Mouse (Mus musculus) cerebellum, adult 11-12 months (tissue): ENCODE measurements around the gene Iffo2.

ENCODE experiments used
- DNase-seq: peaks from one replicate; pipeline ENCODE4 v3.0.0; 2022

Gene Iffo2

DNA sequence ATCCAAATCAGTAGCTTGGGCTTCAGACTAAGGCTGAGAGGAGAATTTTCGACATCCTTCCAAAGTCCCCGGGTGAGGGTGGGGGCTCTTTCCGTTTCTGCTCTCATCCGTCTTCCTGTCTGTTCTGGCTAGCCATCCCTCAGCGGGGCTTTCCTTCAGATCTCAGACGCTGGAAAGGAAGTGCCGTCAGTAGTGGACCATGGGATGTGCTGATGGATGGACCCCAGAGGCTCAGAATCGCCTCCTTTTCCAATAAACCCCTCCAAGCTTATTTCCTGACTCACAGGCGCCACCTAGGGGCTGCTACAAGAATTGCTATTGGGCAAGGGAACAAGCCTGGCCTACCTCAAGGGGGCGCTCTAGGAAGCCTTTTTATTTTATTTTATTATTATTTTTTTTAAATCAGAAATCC lies 81.2 kb downstream of the Iffo2 start:
- peak; percentile 71 for DNase-seq

DNA sequence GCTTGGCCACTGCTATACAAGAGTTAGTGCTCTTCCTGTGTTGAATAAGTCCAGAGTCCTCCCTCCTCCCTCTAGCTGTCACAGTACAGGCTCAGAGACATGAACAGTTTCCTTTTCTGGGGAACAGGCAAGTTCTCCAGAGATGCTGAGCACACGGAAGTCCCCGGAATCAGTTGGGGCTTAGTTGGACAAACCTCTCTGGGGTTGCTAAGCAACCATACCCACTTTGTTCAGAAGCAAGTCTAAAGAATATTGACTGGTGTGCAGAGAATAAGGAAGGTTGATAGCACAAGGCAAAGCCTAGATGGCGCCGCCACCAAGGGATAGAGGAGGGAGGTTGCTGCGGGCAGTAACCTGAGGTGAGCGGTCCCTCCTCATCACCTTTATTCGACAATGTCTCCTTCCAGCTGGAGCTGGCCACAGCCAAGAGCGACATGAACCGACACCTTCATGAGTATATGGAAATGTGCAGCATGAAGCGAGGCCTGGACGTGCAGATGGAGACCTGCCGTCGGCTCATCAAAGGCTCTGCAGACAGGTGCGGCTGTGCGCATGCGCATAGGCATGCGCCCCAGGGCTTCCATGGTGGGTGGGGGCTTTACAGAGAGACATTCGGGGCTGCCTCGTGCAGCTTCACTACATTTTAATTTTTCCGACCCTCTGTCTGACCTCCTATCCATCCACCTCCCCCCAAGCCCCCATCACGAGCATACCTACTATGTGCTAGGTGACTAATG lies 84.3 kb downstream of the Iffo2 start:
- no peak for DNase-seq

DNA sequence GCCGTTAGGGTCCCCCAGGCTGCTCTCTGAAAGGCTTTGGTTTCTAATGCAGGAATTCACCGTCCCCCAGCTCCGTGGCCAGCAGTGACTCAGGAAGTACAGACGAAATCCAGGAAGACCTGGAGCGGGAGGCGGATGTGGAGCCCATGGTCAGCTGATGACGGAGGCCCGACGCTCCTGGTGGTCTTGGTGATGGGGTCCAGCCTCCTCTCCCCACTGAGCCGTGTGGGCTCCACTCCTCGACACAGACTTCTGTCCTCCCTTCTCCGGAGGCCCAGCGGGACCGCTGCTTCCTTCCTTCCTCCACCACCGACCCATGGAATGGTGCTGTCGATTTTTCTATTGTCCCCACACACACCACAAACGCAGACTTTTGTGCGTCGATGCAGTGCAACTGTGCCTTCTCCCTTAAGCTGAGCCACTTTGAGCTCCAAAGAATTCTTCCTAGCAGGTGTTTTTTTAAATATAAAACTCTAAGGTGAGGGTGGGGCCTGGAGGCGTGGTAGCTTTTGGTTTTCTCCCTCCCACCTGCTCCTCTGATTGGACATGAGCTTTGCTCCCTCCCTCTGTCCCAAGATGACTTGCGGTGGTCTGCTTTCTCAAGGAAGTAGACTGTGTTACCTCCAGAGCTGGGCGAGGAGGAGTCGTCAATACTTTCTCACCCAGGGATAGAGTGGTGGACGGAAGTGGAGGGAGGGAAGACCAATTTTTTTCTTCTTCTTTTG lies 86.1 kb downstream of the Iffo2 start:
- no peak for DNase-seq

DNA sequence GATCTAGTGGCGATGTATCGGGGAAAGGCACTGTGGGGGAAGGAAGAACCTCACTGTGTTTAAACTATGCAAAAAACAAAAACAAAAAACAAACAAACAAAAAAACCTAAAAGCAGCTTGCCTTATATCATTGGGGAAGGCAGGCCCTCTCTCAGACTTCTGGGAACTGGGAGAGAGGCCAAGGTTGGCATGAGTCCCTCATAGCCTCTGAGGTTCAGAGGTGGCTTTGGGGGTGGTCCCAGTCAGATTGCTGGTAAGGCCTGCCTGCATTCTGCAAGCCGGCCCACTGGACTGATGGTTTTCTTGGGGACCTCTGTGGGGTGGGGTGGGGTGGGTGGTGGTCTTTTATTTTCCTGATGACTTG lies 86.6 kb downstream of the Iffo2 start:
- no peak for DNase-seq

DNA sequence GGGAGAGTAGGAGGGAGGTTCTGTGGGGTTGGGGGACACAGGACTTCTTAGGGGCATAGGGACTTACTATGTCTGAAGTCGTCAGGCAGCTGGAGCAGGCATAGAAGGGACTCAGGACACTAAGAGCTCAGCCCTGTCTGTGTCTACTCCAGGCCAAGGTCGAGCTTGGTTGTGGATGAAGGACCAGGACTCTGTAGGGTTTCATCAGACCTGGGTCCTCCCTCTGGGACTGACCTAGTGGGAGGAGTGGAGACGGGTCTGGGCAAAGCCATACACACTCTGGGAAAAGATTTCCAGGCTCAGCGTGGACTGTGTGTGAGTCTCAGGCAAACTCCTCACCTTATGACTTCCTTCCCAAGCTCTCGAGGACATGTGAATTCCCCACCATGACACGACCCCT lies 89.4 kb downstream of the Iffo2 start:
- no peak for DNase-seq

DNA sequence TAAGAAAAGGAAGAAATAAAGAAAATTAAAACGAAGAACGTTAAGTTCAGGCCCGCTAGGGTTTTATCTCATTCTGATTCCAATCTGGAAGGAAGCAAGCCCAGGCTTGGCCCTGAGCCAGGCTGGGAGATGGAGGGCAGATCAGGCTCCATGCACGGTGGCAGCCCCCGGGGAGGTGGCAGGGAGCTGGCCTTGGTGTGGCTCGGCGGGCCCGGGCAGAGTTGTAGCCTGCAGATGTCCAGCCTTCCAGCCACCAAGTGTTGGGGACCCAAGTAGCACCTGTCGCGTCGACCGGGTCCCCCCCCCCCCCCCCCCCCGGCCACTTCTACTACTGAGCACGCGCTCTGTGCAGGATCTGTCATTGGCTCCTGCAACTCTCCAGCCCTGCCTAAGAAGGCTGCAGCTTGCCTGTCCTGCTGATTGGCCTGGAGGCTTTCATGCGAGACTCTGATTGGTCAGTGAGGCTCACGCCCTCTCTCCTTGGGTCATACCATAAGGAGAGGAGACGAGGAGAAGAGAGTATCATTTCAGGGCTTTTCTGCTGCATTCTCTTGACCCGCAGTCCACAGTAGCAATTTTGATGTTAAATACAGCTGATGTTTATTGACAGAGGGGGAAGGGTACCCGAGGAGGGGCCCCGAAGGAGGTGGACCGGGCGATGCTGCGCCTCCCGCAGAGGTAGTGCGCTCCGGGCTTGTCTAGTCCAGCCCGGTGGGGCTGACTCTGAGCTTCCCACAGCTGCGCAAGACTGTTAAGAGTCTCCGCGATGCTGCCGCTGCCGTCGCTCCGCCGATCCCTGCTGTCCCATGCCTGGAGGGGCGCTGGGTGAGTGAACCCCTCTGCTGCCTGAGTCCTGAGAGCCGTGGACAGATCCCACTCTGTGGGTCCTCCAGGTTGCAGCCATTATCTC lies 92.3 kb downstream of the Iffo2 start, which contains the start of gene Aldh4a1:
Gene Aldh4a1, plus strand, starts transcription at position 494 of the 910 bp plus-strand sequence.
- DNase-seq, result peak; percentile 95

DNA sequence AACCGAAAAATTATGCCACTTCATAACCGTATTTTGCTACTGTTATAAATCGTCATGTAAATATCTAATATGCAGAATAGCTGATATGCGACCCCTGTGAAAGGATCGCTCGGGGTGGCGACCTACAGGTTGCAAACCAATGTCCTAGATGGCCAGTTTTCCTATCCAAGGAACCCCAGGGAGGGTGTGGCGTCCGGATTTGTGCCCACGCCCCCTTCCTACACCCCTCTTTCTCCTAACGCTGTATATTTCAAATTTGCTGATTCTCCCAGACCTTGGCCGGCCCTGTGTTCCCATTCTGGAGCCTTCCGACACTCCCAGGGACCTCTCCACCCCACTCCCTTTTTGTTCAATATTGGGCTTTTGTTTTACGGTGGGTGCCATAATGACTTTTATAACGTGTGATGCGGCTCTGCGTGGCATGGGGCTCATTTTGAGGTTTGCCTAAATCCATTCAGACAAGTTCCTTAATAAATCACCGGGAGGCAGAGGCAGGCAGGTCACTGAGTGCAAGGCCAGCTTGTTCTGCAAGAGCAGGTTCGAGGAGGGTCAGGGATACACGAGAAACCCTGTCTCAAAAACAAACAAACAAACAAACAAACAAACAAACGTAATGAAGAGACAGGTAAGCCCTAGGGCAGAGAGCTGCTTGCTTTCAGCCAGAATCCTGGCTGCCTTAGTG lies 93.2 kb downstream of the Iffo2 start:
- no peak for DNase-seq

DNA sequence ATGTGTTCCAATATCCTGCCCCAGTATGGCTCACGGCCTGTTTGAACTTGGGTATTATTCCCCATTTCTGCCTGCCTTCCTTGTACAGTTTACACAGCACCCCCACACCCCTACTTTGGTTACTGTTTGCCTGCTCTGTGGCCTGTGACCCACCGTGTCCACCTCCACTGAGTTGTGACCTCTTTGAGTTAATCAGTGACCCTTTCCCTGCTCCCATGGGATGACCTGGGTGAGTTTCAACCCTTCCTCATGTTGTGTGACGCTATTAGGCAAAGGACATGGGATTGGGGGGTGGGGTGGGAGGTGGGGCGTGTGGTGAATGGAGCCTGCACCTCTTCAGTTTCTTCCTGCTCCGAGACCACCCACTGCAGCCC lies 93.8 kb downstream of the Iffo2 start:
- no peak for DNase-seq

DNA sequence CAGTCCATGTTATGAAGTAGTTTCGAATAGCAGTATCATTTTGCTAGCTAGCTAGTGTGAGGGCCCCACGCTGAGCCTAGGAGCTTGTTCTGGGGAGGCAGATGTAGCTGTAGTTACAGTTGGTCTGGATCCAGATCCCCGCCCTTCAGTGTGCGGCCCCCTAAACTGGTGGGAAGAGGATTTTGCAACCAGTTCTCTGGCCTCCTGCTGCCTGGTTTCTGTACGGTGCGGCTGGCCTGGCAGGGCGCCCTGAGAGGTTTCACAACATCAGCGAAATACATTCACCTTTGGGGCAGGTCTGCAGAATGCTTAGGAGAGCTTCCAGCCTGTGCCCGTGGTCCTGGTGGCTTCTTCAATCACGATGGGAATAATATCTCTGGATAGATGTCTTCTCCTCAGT lies 94.4 kb downstream of the Iffo2 start:
- DNase-seq, result no peak

DNA sequence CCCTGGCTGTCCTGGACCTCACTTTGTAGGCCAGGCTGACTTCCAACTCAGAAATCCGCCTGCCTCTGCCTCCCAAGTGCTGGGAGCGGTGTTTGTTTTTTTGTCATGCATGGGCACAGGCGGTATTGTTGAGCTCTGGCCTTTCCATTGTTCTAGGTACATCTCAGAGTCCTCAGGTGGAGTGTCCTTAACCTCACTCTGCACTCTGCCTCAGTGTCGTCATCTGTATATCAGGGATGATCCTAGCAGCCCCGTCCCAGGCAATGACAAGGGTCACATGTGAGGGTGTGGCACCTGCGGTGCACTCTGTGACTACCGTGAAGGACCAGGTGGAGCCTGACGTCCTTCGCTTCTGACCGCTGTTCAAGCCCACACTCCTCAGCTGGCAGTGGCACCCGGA lies 97.0 kb downstream of the Iffo2 start:
- no peak for DNase-seq

DNA sequence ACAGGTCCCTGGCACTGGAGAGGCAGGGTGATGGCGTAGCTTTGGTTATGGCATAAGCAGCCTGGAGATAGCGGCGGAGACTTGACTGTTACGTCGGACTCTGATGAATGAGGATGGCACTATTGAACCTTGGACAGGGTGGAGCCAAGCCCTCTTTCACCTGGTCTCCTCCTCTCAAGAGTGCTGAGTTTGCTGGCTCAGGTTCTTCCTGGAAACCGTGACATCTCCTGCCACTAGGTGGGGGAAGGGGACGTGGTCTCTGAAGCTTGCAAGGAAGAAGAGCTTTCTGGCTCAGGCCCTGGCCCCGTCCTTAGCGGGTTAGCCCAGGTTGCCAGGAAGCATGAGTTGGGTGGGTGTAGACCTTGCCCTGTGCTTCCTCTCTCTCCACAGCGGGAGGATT lies 99.8 kb downstream of the Iffo2 start:
- DNase-seq, result no peak

DNA sequence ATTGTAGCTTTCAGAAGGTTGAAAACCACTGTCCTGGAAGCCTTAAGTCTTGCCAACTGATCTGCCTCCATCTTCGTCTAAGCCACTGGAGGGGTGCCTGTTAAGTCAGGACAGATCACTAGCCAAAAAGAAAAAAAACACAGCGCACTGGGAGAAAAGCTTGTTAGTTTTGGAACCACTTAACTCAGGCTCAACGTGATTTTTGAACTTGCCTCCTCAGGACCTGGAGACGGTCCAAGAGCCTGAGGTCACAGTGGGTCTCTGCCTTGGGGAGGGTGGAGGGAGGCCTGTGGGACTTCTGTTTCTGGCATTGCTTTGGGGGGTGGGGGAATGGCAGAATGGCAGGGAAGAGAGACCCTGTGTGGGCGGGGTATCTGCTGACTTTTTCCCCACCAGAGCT lies 100.8 kb downstream of the Iffo2 start:
- no peak for DNase-seq

DNA sequence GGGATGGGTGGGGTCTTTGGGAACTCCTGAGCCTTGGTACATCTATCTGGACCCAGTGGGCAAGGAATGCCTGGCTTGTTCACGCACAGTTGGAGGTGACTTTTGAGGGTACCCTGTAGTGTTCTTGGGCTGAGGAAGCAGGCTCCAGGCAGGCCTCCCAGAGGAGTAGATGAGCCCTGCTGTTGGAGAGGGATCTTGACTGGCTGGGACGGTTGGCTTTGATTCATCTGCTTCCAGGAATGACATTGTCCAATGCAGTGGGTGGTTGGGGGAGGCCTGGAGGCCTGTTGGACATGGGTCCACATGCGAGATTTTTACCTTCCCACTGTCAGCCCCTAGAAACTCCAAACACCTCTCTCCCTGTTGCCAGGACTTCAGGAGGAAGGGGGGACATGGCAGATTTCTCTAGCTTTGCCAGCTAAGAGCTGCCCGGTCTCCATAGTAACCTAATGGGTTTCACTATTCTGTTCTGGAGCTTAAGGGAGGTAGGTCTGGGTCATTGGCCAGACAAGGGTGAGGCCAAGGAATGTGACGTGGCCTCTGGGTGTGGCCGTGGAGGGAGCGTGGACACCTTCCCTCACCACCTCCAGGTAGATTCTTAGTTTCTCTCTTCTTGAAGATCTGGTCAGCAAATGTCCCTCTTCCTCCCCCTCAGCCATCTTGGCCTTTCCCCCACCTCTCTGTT lies 101.4 kb downstream of the Iffo2 start:
- no peak for DNase-seq

DNA sequence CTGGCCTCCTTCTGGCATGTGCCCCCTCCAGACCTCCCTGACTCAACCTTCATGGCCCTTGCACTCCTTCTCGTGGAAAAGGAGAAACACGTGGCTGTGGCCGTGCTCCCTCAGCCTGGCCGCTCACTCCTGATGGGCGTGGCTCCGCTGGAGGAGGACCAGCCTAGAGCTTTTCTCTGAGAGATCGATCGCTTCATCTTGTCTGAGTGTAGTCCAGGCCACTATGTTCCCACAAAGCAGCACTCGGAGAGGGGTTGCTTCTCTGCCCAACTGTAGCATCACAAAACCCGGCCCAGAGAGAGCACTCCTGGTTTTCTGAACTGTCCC lies 101.9 kb downstream of the Iffo2 start:
- no peak for DNase-seq

DNA sequence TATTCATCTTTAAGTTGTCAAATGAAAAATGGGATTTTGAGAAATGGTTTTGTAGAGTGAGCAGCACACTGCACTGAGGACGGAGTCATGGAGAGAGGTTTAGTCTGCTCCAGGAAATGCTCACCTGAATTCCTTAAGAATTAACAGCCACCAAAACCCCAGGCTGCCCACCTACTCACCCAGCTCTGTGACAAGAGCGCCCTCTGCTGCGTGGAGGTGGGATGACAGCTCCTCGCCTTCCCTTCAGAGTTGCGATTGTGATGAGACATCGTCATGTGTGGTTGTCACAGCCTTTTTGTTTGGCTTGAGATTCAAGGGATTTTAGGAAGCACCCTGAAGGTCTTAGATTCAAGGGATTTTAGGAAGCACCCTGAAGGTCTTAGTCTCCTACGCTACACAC lies 106.0 kb downstream of the Iffo2 start:
- peak; percentile 51 for DNase-seq

DNA sequence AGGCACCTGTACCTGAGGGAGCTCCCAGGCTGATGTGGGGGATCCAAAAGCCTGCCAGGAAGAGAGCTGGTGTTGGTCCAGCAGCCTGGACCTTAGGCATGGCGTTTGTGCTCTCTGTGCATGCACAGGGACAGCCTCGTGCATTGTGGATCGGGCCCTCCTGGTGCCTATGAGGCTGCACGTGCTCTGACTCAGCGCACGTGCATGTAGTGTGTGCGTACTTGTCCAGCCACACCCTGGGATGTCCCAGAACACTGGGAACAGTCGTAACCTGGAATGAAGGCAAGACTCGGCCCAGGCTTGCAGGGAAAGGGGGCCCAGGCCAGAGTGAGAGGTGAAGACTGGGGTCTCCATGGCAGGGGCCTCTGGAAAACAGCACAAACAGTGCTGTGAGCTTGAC lies 107.5 kb downstream of the Iffo2 start:
- peak; percentile 2 for DNase-seq

DNA sequence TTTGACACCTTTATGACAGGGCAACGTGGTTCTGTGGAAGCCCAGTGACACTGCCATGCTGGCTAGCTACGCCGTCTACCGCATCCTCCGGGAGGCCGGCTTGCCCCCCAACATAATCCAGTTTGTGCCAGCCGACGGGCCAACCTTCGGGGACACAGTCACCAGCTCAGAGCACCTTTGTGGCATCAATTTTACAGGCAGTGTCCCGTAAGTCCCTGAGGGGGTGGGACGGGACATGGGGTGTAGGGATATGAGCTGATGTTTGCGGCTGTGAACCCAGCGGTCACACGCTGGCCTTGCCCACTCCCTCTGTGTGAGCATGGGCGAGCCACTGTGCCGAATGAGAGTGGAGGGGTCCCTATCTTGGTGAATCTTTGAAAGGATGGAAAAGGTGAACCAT lies 108.0 kb downstream of the Iffo2 start:
- peak; percentile 8 for DNase-seq

DNA sequence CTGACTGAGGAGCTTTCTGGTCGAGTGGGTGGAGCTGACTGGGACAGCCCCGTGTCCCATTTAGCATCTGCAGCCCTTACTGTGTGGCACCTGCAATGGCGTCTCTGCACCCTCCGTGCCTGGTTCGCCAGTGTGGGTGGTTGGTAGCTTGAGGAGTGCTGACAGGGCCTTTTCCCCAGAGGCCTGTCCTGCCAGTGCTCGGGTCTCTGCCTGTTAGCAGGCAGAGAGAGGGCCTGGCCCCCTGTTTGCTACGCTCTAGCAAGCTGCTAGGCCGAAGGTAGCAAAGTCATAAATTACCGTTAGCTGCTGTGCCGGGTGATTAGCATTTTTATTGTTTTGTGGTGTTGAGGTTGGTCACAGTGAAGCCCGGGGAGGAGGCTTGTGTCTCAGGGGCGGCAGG lies 109.5 kb downstream of the Iffo2 start:
- no peak for DNase-seq

DNA sequence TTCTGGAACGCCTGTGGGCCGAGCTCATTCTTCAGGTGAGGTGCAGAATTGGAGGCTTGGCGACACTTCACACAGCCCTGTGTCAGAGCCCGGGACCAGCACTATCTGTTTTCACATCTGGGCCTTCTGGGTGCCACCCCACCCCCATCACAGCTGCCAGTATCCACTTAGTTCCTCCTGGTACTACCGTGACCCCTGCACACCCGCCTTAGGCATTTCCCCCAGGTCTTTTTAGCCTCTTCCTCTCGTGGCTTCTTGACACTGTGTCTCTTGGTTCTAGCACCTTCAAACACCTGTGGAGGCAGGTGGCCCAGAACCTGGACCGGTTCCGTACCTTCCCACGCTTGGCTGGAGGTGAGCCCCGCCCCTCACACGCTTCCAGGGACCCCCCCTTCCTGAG lies 110.0 kb downstream of the Iffo2 start:
- DNase-seq, result peak; percentile 9

DNA sequence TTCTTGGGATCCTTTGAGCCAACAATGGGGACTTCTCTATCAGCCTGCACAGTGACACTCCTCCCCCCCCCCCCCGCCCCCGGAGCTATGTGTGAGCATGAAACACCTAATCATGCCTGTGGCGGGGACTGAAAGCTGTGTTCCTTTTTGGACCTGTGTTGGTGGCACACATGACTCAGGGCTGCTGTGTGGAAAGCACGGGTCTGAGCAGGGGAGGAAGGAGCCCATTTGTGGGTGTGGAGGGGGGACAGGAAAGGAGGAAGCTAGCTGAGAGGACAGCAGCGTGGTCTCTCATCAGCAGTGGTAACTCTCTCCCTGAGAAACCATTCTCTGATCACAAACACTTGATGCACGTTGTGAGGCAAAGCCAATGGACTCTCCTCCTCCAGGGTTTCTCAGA lies 110.4 kb downstream of the Iffo2 start:
- DNase-seq, result no peak

DNA sequence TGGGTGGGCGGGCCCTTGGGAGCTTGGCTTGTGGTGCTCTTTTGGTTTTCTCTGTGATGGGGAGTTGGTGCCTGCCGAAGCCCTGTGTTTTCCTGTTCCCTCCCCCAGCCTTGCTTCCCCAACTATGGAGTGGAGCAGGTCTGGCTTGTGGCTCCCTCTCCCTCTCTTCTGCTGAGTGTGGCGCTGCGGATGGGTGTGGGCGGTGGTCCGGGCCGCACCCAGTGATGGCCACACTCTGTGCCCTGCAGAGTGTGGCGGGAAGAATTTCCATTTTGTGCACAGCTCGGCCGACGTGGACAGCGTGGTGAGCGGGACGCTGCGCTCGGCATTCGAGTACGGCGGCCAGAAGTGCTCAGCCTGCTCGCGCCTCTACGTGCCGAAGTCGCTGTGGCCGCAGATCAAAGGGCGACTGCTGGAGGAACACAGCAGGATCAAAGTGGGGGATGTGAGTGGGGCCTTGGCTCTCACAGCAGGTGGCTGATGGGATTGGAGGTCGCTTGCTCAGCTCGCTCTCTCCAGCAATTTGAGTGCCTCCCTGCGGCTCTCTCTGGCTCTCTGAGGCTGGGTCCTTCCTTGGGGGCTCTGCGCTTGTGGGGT lies 111.6 kb downstream of the Iffo2 start:
- no peak for DNase-seq

DNA sequence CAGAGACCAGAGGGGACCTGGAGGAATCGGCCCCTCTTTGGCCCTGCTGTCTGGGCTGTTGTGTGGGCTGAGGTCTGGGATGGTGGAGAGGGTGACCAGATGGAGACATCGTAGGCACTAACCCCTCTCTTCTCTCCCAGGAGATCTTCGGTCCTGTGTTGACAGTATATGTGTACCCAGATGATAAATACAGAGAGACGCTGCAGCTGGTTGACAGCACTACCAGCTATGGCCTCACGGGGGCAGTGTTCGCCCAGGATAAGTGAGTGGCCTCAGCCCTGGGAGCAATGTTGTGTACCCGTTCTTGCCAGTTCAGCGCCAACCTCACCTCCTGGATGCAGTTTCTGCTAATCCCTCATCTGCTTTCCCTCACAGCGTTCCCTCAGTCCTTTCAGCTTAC lies 113.6 kb downstream of the Iffo2 start:
- peak; percentile 67 for DNase-seq
